Mouse (Mus musculus) lung, postnatal 25 days (tissue): Measurements from ENCODE around the gene Emcn.

ENCODE experiments used
- DNase-seq: peaks from one replicate; pipeline ENCODE4 v3.0.0; 2022; ENCODE audit warnings: low spot score

The Emcn gene

GRCm38 (mm10) chr3:137415451-137416086 is 74.7 kb downstream of the Emcn start:
- no peak for DNase-seq

- no peak for DNase-seq
Measured at GRCm38 (mm10) chr3:137418636-137419035, 77.8 kb downstream of the Emcn start.

- no peak for DNase-seq
Measured at GRCm38 (mm10) chr3:137429516-137429915, 88.6 kb downstream of the Emcn start.

- no peak for DNase-seq
Measured at GRCm38 (mm10) chr3:137464902-137465629, 124.2 kb downstream of the Emcn start.

- DNase-seq, result no peak
Measured at GRCm38 (mm10) chr3:137465953-137466352, 125.1 kb downstream of the Emcn start.

GRCm38 (mm10) chr3:137466766-137467165 is 125.9 kb downstream of the Emcn start:
- DNase-seq, result no peak

GRCm38 (mm10) chr3:137467386-137467785 is 126.5 kb downstream of the Emcn start:
- no peak for DNase-seq

- DNase-seq, result no peak
Measured at GRCm38 (mm10) chr3:137472145-137472544, 131.3 kb downstream of the Emcn start.

GRCm38 (mm10) chr3:137479761-137480339 is 139.0 kb downstream of the Emcn start:
- DNase-seq, result no peak

- no peak for DNase-seq
Measured at GRCm38 (mm10) chr3:137481157-137481556, 140.3 kb downstream of the Emcn start.
